Mouse (Mus musculus): ENCODE measurements around the gene Unc13d. TPM values are rescaled to one million over a fixed set of nuclear protein-coding genes. Genes with fewer than 3 reads are reported as not detected.

Gene Unc13d
- polyA plus RNA-seq (2017; shearing (Covaris generic)), result 186 TPM

GRCm38 (mm10) chr11:116077446-116078204 is at the start of gene Unc13d:
Gene Unc13d (minus strand): TSS chr11:116077961.

GRCm38 (mm10) chr11:116086258-116087193 is 8.8 kb upstream of the Unc13d start, which contains the start of gene Wbp2:
Gene Wbp2 (minus strand): TSS chr11:116086995.

GRCm38 (mm10) chr11:116030088-116030897 is 47.5 kb downstream of the Unc13d start, which contains the start of gene Unk:
Gene Unk (plus strand): TSS chr11:116030322.

GRCm38 (mm10) chr11:116027756-116028155 is 50.0 kb downstream of the Unc13d start, which contains the start of gene H3f3b:
Gene H3f3b (minus strand): TSS chr11:116027962.

GRCm38 (mm10) chr11:116012262-116012947 is 65.4 kb downstream of the Unc13d start, which contains the start of gene Galk1:
Gene Galk1 (minus strand): TSS chr11:116012719.

Other genes with a start within 250 kb of the Unc13d start
- gene Myo15b, start 219.6 kb downstream of the Unc13d start, polyA plus RNA-seq (2017; shearing (Covaris generic)), result 0.24 TPM
- gene Smim5, start 178.0 kb downstream of the Unc13d start, polyA plus RNA-seq (2017; shearing (Covaris generic)), result 0.38 TPM
- 0.86 TPM for gene Smim6, start 165.9 kb downstream of the Unc13d start, polyA plus RNA-seq (2017; shearing (Covaris generic))
- gene Sap30bp, start 144.7 kb downstream of the Unc13d start, polyA plus RNA-seq (2017; shearing (Covaris generic)), result 48.9 TPM
- gene Recql5, start 144.5 kb downstream of the Unc13d start, polyA plus RNA-seq (2017; shearing (Covaris generic)), result 23.0 TPM
- 0.07 TPM for gene Itgb4, start 103.3 kb downstream of the Unc13d start, polyA plus RNA-seq (2017; shearing (Covaris generic))
- gene Galk1, start 65.2 kb downstream of the Unc13d start, polyA plus RNA-seq (2017; shearing (Covaris generic)), result 40.7 TPM
- gene H3f3b, start 50.0 kb downstream of the Unc13d start, polyA plus RNA-seq (2017; shearing (Covaris generic)), result 1,313 TPM
- 41.0 TPM for gene Unk, start 47.6 kb downstream of the Unc13d start, polyA plus RNA-seq (2017; shearing (Covaris generic))
- 227 TPM for gene Wbp2, start 9.0 kb upstream of the Unc13d start, polyA plus RNA-seq (2017; shearing (Covaris generic))
- not detected for gene Trim47, start 49.2 kb upstream of the Unc13d start, polyA plus RNA-seq (2017; shearing (Covaris generic))
- gene Trim65, start 53.2 kb upstream of the Unc13d start, polyA plus RNA-seq (2017; shearing (Covaris generic)), result 7.7 TPM
- 54.6 TPM for gene Mrpl38, start 60.9 kb upstream of the Unc13d start, polyA plus RNA-seq (2017; shearing (Covaris generic))
- 5.6 TPM for gene Fbf1, start 90.2 kb upstream of the Unc13d start, polyA plus RNA-seq (2017; shearing (Covaris generic))
- 93.2 TPM for gene Ten1, start 120.9 kb upstream of the Unc13d start, polyA plus RNA-seq (2017; shearing (Covaris generic))
- 24.5 TPM for gene Acox1, start 121.1 kb upstream of the Unc13d start, polyA plus RNA-seq (2017; shearing (Covaris generic))
- 0.09 TPM for gene Evpl, start 160.1 kb upstream of the Unc13d start, polyA plus RNA-seq (2017; shearing (Covaris generic))
- 88.0 TPM for gene Srp68, start 196.3 kb upstream of the Unc13d start, polyA plus RNA-seq (2017; shearing (Covaris generic))
- not detected for gene Galr2, start 203.0 kb upstream of the Unc13d start, polyA plus RNA-seq (2017; shearing (Covaris generic))
- gene Exoc7, start 229.3 kb upstream of the Unc13d start, polyA plus RNA-seq (2017; shearing (Covaris generic)), result 113 TPM

Data from CD4-positive, CD25-positive, alpha-beta regulatory T cell, adult 9 weeks (primary cell).